Mouse (Mus musculus): ENCODE results near the gene Dnm3.

Dnm3 gene

GRCm38 (mm10) chr1:162036461-162036835 lies 441.4 kb downstream of the Dnm3 start:
- in situ Hi-C loops (cut with MseI, MboI), result no loop called here

GRCm38 (mm10) chr1:162035800-162036460 lies 441.9 kb downstream of the Dnm3 start:
- in situ Hi-C loops (cut with MseI, MboI), result no loop called here

- in situ Hi-C loops (cut with MseI, MboI), result no loop called here
These were observed 454.1 kb downstream of the Dnm3 start for GRCm38 (mm10) chr1:162023681-162024270.

GRCm38 (mm10) chr1:162020766-162021165 lies 457.1 kb downstream of the Dnm3 start:
- in situ Hi-C loops (cut with MseI, MboI), result no loop called here

GRCm38 (mm10) chr1:162020303-162020731 lies 457.5 kb downstream of the Dnm3 start:
- in situ Hi-C loops (cut with MseI, MboI), result no loop called here

- in situ Hi-C loops (cut with MseI, MboI), result no loop called here
These were observed 459.2 kb downstream of the Dnm3 start for GRCm38 (mm10) chr1:162018601-162018977.

GRCm38 (mm10) chr1:162017975-162018600 lies 459.7 kb downstream of the Dnm3 start:
- in situ Hi-C loops (cut with MseI, MboI), result no loop called here

- in situ Hi-C loops (cut with MseI, MboI), result no loop called here
These were observed 460.9 kb downstream of the Dnm3 start for GRCm38 (mm10) chr1:162016982-162017381.

GRCm38 (mm10) chr1:162015247-162015862 lies 462.5 kb downstream of the Dnm3 start:
- in situ Hi-C loops (cut with MseI, MboI), result no loop called here

DNA sequence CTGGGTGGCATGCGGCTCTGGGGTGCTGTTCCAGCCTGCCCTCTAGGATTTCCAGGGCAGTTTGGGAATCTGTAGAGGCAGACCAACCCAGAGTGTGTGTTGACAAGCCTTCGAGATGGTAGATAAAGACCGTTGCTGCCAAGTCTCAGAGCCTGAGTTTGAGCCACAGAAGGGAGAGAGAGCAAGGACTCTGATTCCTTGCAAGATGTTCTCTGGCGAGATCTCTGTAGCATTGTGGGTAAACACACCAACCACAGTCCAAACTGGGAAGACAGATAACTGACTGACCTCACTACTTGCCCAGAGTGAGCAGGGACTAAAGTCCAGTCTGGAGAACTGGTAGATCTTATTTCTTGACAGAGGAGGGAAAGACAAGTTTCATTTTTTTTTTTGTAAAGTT lies 464.3 kb downstream of the Dnm3 start:
- in situ Hi-C loops (cut with MseI, MboI), result no loop called here

DNA sequence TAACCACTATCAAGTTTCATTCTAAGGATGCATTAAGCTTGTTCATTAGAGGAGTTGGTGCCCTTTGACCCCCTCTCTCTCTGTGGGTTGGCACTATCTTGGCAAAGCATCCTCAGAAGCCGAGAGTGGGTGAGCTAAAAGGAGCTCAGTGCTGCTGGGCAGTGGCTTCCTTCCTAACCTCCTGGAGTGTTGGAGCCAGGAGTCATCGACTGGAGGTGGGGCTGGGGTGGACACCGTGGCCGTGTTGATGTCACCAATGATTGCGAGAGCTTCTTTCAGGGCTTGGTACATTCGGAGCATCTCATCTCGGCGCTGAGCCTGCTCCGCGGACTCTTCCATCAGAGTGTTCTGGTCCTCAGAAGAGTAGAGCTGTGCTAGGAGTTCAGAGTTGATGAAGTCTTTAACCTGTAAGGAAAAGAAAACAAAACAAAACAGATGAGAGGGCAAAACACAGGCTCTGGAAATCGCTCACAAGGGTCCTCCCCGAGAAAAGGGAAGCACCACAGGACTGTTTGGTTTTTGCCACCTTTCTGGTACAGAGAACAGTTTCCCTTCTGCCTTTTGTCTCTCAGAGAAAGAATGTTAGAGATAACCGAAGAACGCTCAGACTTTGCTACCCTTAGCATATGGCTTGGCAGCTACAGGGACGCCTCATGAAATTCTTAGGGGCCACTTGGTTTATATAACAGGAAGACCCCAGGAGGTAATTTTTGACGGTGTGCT lies 466.1 kb downstream of the Dnm3 start:
- in situ Hi-C loops (cut with MseI, MboI), result no loop called here

GRCm38 (mm10) chr1:162009086-162009485 lies 468.7 kb downstream of the Dnm3 start:
- in situ Hi-C loops (cut with MseI, MboI), result loop anchor here in 1 of 2 experiments (5.0 kb wide), 1 partner anchor 303 kb away; no protein-coding TSS in a partner anchor

GRCm38 (mm10) chr1:162008631-162009067 lies 469.2 kb downstream of the Dnm3 start:
- in situ Hi-C loops (cut with MseI, MboI), result loop anchor here in 1 of 2 experiments (5.0 kb wide), 1 partner anchor 304 kb away; no protein-coding TSS in a partner anchor

DNA sequence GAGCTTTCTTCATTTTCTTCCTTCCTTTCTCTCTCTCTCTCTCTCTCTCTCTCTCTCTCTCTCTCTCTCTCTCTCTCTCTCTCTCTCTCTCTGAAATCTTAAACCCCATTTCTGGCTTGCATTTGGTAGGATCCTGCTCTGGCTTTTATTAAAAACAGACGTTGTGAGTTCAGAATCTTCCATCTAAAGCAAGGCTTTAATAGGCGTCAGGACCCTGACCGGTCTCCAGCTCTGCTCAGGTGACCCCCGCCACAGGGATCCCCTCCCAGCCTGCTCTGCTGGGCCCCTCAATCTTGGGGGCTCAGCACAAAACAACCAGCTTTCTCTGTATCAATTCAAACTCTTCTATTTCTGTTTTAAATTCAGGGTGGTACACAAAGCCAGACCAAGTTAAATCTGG lies 469.6 kb downstream of the Dnm3 start:
- in situ Hi-C loops (cut with MseI, MboI), result loop anchor here in 1 of 2 experiments (5.0 kb wide), 1 partner anchor 304 kb away; no protein-coding TSS in a partner anchor

DNA sequence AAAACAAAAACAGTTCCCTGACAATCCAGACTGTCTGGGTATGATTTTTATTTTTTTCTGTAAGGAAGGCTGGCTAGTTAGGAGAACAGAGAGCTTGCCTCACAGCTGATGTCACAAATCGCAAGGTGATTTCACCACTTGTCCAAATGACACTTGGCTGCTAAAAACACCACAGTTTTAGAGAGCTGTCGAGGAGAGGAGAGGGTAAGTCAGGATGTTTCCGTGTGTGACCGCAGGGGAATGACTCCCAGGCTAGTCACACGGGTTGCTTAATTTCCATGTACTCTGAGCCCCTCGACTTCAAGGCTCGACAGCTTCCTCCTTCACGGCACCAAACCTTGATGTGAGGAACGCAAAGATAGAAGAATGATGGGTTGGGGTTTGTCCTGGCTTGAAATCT lies 471.7 kb downstream of the Dnm3 start:
- in situ Hi-C loops (cut with MseI, MboI), result loop anchor here in 1 of 2 experiments (5.0 kb wide), 1 partner anchor 306 kb away; no protein-coding TSS in a partner anchor

- in situ Hi-C loops (cut with MseI, MboI), result loop anchor here in 1 of 2 experiments (5.0 kb wide), 1 partner anchor 307 kb away; no protein-coding TSS in a partner anchor
These were observed 472.7 kb downstream of the Dnm3 start for GRCm38 (mm10) chr1:162004821-162005770.

GRCm38 (mm10) chr1:162004518-162004780 lies 473.4 kb downstream of the Dnm3 start:
- in situ Hi-C loops (cut with MseI, MboI), result no loop called here

DNA sequence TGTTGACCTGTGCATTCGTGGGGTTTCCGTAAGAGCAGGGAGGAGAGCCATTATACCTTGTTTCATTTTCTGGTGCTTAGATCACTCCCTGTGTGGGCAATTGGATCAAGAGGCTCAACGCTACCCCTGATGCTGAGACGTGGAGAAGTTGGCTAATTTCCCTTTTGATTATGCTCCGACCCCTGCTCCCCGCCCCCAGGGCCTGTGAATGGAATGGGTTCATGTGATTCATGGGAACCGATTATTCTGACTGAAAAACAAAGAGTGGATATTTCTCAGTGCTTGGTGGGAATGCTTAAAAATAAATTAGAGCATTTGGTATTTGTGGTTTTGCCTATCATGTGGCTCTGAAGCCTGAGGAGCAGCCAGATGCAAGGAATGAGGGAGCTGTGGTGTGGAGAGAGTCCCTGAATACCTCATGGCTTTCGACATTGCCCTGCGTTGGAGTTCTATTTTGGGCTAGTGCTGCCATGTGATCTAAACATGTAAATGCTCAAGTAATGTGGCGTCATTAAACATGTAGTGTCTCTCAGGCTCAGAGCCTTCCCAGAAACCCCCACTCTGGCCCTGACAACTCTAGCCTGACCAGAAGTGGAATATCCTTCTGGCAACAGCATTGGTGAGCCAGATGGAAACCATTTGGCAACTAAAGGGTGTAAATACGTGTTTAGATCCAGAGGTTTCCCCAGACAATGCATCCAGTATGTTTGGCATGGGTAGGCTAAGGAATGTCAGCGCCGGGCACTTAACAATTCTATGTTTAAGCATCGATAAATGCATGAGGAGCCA lies 473.9 kb downstream of the Dnm3 start:
- in situ Hi-C loops (cut with MseI, MboI), result no loop called here

GRCm38 (mm10) chr1:162001328-162001727 lies 476.5 kb downstream of the Dnm3 start:
- in situ Hi-C loops (cut with MseI, MboI), result no loop called here
